Mouse (Mus musculus) olfactory bulb, adult 2 months (tissue): Measurements from ENCODE around the gene Prkag3.

Experiments used
- CTCF ChIP-seq: fragments of 200-500 bp; IDR thresholded peaks from 2 replicates; pipeline ENCODE4 v1.5.1; 2012; ENCODE audit warnings: low read depth, mild to moderate bottlenecking, low read length, moderate library complexity; ENCODE audit not compliant: insufficient read depth
- POLR2A ChIP-seq: fragments of 200-500 bp; IDR thresholded peaks from 2 replicates; pipeline ENCODE4 v1.6.1; 2012; ENCODE audit warnings: mild to moderate bottlenecking, low read depth, low read length, moderate library complexity; ENCODE audit not compliant: insufficient read depth

DNA sequence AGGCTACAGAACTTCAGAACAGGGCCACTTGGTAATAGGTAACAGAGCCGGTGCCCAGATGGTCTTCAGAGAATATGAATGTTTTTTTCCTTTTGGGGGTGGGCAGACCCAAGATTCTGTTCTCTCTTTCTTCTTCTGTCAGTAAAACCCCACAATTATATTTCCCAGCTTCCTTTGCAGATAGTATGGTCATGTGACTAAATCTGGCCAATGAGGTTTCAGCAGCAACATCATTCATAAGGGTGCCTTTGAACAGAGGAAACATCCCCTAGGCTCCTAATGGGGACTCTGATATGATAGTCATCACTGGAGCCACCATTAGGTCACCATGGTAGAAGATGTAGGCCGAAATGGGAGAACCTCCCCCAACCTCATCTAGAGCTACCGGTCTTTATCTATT lies 3.8 kb upstream of the Prkag3 start:
- TF ChIP-seq CTCF (no peak), POLR2A (no peak)
